Mouse (Mus musculus): ENCODE measurements around the gene Trim37.

The Trim37 gene

DNA sequence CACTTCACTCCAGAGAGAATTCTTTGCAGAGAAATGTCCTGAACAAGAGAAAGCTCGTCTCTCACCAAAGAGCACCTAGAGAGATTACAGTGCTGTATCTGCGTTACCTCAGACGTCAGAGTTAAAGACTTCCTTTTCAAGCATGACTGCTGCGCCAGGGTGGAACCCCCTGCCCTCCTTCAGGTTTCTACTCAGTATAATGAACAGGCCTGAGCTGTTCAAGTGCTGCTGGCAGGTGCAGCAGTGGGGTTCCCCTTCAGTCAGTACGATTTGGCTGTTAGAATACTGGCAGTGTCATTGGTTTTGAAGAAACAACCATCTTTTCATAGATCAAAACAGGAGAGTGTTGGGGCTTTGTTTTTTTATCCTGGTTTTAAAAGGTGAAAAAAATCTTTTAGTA is 100.2 kb downstream of the Trim37 start:
- DNase-seq (ENCODE audit: low read depth, low spot score) = no peak

DNA sequence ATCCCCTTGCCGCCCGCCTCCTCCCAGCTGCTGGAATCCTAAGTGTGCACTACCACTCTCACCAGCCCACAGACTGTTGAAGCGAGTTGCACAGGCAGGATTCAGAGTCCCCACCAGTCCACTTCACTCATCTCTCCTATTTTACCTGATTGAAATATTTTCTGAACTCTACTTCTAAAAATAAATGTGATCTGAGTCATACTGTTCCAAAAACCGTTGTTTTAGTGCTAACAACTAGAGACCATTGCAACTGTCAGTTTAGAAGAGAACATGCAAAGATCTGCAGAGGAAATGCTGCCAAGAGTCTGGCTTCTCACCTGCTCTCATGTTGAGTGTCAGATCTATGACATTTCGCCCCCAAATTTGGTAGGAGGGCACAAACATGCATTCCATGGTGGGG is 106.5 kb downstream of the Trim37 start:
- DNase-seq (ENCODE audit: low read depth, low spot score) = no peak

DNA sequence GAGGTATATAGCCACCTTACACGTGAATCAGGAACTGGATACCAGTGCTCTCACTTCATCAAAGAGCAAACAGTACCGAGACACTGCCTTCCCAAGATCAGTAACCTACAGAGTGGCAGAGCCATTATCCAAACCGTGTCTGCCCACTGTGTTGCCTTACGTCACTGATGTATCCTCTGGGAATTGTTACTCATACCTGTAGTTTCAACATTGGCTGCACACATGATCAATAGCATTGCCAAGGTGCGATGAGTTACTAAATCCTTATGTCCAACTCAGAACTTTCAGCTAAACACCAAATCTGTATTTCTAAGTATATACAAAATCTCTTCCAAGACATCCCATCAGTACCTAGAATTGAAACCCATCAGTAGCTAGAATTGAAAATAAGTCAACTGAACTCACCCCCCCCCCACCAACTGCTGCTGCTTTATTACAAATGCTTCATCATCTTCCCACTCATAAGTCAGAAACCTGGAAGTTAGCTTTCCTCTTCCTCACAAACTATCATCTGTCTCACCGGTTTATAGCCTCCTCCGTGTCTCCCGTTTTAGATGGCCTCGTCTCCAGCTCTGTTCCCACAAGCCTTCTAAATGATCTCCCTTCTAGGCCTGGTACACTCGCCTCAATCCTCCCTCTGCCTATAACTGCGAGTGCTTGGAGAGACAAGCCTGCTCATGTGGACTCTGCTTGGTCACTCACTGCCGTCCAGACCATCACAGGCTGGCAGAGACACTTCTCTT is 108.0 kb downstream of the Trim37 start:
- no peak for DNase-seq (ENCODE audit: low read depth, low spot score)

DNA sequence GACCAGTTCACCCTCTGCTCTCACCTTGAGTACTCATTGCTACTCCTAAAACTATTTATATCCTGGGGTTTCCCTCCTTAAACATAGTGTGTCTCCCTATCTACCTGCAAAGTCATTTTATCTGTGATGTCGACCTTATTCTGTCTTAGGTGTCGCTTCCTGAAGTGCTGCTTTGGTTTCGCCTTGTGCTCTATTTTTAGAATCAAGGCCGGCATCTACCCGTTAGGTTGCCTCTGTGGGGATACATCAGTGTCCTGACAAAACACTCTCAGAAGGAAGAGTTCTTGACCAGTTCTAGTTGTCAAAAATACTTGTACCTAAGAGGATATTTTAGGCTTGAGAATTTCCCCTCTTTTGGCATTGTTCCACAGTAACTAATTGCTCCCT is 108.6 kb downstream of the Trim37 start:
- no peak for DNase-seq (ENCODE audit: low read depth, low spot score)

DNA sequence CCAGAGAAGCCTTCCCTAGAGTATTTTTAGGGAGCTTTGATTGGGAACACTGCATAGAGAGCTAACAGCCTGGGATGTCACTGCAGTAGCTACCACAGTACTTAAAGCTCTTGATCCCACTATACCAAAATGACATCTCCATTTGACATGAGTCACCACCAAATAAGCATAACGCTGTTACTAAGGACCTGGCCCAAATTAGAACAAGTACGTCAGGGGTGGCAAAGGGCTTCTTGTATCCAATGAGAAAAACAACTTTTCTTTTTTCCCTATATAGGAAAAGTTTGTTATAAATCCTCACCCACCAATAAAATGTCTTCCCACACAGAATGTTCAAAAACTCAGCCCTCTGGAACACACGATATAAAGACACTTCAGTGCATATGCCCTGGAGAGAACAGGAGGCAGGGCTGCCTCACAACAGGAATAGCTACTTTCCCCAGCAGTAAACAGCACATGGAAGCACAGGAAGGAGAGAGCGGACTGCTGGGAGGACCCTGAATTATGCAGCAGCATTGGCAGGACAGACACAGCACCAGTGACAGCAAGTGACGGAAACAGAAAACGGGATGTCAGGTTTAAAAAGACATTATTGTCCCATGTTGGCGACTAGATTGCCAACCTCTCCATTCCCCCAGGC is 112.1 kb downstream of the Trim37 start:
- no peak for DNase-seq (ENCODE audit: low read depth, low spot score)

DNA sequence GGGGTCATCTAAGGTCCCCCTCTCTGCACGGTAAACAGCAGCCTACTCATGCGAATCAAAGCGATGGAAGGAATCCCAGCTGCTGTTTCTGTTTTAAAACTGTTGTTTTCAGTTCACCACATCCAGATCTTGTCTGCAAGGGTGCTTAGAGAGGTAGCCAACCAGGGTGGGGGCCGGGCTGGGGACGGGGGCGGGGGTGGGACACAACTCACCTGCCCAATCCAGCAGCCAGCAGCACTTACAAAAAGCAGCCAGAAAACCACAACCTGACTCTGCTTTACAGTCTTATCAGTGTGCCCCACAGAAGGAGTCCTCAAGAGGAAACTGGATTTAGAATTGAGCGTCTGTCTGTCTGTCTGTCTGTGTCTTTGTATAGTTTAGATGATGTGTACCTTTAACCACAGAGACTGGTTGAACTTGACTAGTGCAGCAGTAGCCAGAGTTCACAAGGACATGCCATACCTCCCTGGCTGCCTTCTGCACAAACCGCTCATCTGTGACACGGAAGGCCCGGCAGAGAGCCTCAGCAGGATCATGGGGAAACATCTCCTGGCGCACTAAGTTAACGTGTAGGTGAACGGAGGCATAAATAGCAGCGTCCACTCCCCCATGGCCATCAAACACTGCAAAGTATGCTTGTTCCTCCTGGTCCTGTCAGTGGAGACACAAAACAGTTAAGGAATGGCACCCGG is 113.4 kb downstream of the Trim37 start:
- DNase-seq (ENCODE audit: low read depth, low spot score) = no peak

DNA sequence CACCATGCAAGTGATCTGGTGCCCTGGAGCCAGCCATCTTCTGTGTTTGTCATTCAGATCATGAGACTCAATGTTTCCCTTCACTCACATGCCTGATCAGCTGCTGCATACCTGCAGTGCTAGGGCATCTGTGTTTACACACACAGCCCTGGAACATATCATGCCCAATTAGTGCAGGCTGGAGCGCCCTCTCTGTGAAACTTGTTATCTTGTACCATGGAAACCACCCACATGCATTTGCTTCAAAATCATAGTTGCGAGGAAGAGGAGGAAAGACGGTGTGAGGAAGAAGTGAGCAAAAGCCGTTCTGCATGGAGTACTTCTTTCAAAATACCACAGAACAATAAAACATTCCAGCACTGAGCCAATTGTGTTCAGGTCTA is 113.9 kb downstream of the Trim37 start:
- DNase-seq (ENCODE audit: low read depth, low spot score) = no peak

DNA sequence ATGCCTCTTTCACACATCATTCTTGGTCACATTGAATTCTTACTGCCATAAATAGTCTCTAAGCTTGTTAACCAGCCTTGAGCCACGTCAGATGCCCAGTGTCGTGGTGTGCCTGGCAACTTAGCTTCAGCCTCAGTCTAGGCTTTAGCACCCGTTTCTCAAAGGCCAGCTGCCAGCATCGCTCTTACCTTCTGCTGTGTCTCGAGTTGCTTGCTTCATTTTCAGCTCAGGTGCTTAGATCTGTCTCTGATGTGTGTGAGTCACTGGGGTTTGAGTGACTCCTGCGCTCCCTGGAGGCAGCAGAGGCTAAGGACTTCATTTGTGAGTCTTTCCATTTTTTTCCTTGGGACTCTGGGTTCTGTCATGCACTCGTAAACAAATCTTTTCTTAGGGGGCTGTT is 114.4 kb downstream of the Trim37 start:
- no peak for DNase-seq (ENCODE audit: low read depth, low spot score)

DNA sequence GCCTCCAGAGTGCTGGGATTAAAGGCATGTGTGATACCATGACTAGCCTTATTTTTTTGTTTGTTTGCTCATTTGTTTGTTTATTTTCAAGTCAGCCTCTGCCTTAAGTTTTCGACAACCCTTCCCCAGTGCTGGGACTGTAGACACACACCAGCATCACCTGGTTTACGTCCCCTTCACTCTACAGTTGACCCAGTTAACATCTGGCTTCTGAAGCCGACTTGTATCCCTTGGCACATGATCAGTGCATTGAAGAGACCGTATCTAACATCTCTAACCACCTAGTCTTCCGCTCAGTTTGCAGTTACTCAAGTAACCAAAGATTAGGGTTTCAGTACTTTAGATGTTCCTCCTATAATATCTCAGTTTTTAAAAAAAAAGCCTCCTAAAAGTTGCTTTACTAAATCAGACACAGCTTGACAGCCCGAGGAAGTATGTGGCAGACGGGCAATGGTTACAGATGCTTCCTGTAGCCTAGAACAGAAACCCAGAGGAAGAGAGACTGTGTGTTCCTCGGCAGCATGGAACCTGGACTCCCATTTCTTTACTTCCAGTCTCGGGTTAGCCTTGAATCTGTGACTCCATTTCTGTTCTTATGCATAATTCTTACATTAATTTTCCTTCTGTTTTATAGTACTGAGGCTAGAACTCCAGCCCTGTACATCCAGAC is 118.4 kb downstream of the Trim37 start:
- DNase-seq (ENCODE audit: low read depth, low spot score) = no peak

DNA sequence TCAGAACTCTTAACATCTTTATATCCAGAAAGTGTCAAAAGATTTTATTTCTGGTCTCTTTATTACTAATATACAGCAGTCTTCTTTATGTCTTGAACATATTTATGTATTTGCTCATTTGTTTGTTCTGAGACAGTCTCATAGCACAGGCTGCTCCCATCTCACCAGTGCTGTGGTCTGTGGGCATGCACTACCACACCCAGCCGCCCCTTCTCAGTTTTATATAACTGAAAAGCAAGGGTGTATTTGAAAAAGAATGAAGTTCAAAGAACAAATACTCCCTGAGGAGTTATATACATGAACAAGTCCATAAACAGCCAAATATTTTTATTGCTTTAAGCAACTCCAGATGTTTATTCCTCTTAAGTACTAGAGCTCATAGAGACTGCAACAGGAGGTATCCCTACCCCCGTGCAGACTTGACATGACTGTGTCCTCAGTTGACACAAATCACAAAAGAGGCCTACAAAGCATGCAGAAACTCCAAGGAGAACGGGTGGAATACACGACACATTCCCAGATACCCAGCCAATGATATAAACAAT is 119.3 kb downstream of the Trim37 start:
- DNase-seq (ENCODE audit: low read depth, low spot score) = no peak

DNA sequence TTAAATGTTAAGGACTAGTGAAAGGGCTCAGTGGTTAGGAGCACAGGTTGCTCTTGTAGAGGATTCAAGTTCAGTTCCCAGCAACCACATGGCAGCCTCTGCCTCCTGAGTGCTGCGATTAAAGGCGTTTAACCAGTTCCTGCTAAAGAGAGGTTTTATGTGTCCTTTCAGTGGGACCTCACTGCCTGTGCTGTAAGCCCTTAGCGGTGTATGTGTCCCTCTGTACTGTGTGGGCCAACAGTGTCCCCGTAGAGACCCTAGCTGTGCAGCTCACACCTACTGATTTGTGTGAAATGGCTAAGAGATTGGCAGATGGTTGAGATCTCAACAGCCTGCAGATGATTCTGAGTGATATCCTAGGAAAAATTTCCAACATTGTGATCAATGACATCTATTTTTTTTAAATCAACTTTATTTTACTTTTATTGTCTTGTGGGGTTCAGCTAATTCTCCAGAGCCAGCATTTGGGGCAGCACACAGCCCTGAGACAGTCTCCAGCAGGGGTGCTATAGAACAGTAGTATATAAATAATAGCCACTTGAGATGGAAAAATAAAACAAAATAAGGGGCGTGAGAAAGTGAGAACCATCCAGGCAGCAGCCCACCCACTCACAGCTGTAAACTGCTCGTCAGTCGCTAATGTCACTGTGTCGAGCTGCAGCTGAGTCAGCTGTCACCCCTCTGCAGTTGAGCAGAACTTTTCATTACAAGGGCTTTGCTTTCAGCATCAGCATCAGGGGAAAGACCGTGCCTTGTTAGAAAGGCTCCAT is 120.0 kb downstream of the Trim37 start:
- no peak for DNase-seq (ENCODE audit: low read depth, low spot score)

DNA sequence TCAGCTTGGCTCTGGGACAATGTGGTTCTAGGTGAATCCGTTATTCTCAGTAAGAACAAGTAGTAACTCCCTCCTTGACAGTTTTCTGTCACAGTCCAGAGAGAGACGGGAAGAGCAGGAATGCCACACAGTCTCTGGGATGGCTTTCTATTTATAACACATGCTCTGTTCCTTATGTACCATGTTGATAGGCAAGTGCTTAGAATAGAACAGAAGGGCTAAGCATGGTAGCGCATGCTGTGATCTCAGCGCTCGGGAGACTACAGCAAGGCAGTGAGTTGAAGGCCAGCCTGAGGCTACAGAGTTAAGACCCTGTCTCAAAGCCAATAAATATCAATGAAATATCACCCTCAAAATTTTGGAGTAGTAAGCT is 120.6 kb downstream of the Trim37 start:
- no peak for DNase-seq (ENCODE audit: low read depth, low spot score)

DNA sequence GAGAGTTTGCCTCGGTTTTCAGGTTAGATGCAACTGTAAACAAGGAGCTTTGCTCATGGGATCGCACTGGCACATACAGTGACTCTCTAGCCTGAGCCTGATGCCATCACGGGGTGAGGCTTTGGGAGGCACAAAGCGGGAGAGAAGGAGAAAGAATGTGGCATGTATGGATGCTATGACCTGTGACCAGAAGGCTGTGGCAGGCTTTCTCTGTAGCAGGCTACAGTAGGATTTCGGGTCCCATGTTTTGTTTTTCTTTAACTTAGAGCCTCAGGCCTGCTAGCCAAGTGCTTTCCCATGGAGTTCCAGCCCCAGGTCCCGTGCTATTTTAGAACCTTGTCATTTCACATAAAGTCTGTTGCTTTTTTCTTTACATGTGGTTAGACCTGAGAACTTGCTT is 123.3 kb downstream of the Trim37 start:
- no peak for DNase-seq (ENCODE audit: low read depth, low spot score)

DNA sequence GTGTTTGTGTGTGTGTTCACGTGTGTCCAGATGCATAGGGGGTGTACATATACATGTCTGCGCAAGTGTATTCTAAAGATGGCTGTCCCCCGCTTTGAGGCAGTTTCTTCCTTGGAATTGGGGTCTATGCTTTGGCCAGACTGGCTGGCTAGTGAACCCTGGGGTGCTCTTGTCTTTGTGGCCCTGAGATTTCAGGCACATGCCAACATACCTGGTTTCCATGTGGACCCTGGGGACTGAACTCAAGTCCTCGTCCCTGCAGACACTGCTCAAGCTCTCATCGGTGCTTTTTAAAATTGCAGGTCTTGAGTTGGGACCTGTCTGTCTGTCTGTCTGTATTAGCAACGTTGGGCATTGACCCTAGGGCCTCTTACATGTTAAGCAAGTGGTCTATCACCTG is 126.4 kb downstream of the Trim37 start:
- DNase-seq (ENCODE audit: low read depth, low spot score) = no peak

DNA sequence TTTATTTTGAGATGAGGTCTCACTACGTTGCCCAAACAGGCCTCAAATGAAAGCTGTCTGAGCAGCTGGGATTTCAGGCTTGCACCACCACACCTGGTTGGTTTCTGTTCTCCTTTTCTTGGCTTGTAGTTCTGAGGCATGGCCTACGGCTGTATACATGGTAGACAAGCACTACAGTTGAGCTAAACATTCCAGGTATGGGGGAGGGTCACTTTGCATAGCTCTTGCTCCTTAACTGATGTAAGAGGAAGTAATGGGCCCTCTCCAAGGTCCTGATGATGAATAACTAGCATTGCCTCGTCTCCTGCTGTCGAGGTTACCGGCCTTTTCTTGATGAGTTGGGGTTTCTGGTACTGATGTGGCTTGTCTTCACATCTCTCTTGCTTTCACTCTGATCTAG is 127.3 kb downstream of the Trim37 start:
- DNase-seq (ENCODE audit: low read depth, low spot score) = peak; percentile 85

DNA sequence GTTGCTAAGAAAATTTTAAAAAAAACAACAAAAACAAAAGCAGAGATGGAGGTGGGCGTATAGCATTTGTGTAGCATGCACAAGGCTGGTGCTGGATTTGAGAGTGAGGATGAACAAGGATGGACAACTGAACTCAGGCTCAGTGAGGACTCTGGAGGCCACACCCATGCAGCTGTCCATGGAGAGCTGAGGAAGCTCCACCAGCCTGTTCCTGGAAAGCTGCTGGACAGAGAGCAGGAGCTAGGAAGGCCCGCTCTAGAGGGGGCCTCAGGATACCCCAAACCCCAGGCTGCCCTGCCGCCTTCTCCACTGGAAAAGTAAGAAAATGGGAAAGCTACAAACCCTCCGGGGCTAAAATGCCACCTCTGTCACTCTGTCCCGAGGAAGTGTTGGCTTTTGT is 130.4 kb downstream of the Trim37 start:
- DNase-seq (ENCODE audit: low read depth, low spot score) = no peak

DNA sequence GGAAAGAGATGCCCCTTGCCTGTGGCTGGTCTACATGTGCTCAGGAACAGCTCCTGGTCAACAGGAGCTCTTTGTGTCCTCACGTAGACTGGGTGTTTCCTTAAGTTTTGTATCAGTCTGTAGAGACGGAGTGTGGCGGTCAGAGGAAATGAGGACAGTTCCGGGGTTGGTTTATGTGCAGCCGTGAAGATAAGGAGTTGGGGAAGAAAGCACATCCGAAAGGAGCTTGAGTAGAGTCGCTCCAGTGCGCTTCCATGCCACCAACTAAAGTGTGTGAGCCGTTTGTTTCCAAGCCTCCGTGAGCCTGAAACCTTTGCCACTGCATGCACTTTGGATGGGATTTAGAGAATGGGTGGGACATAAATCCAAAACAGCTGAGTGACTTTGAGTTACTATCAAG is 132.9 kb downstream of the Trim37 start:
- no peak for DNase-seq (ENCODE audit: low read depth, low spot score)

DNA sequence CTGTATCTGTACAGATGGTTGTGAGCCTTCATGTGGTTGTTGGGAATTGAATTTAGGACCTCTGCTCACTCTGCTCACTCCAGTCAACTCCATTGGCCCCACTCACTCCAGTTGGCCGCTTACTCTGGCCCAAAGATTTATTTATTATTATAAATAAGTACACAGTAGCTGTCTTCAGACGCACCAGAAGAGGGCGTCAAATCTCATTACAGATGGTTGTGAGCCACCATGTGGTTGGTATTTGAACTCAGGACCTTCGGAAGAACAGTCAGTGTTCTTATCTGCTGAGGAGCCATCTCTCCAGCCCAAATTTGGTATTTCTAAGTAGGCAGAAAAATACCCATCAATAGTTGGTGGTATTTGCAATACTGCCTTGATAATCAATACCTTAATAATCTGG is 134.8 kb downstream of the Trim37 start:
- peak; percentile 7 for DNase-seq (ENCODE audit: low read depth, low spot score)

DNA sequence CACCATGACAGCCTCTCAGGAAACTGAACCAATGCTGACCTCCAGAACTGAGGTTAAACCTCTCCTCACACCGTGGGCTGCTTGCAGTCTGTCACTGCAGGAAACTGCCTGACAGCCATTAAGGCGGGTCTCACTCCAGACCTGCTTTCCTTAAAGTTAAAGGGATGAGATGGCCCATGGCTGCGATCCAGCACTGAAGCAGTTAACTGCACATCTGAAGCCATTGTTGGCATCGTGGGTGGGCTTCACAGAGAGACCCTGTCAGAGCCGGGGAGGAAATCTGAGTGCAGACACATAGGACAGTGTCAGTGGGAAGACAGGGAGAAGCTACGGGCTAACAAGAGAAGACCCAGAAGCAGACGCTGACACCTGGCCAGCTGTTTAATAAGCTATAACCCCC is 137.1 kb downstream of the Trim37 start:
- DNase-seq (ENCODE audit: low read depth, low spot score) = no peak

DNA sequence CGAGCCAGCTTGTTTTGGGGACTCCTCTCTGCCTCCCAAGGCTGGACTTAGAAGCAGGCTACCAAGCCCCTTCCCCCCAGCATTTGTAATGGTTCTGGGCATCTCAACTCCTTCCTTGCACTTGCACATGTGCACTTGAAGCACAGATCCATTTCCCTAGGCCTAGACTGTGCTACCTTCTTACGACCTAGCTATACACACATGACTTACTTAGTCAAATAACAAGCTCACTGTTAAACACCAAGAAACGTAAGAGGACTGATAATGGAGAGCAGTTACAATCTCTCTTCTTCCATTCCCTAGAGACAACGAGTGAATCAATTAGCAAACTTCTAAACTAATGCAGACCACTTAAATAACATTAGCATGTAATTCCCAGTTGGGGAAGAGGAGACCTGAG is 139.4 kb downstream of the Trim37 start:
- DNase-seq (ENCODE audit: low read depth, low spot score) = no peak

DNA sequence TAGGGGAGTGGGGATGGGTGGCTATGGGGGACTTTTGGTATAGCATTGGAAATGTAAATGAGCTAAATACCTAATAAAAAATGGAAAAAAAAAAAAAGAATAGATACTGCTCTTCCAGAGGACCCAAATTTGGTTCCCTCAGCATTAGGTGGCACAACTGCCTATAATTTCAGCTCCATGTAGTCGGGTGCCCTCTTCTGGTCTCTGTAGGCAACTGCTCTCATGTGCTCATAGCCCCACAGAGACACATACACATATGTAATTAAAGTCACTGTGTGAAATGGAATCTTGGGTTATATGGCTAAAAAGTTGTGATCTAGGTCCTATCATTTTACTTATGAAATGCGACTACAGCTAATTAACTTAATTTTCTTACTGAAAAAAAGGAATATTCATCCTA is 141.9 kb downstream of the Trim37 start:
- DNase-seq (ENCODE audit: low read depth, low spot score) = peak; percentile 15

Measured in 3T3-L1 (cell line).